Mouse (Mus musculus) myocyte (in vitro differentiated cells): ENCODE measurements around the gene En2.

Experiments
- MYOG ChIP-seq, 3 experiments: IDR thresholded peaks; one replicate each; pipeline ENCODE4 v1.6.1; 2011; ENCODE audit warnings: control low read depth in 2 of 3, low read depth in 2 of 3, mild to moderate bottlenecking in 2 of 3; ENCODE audit not compliant: insufficient read length in 2 of 3, control insufficient read depth in 1 of 3, insufficient read depth in 1 of 3
- POLR2A ChIP-seq: IDR thresholded peaks from one replicate; pipeline ENCODE4 v1.6.1; 2011; ENCODE audit warnings: low read depth, mild to moderate bottlenecking, control low read depth, moderate library complexity; ENCODE audit not compliant: insufficient read length

GRCm38 (mm10) chr5:28174876-28175569 is 9.5 kb downstream of the En2 start:
- no peak for TF ChIP-seq MYOG (IDR thresholded peaks at IDR 0.05; ENCODE audit: control insufficient read depth in 1 of 3, insufficient read depth in 1 of 3, insufficient read length in 2 of 3, low read depth in 2 of 3)
- no peak for TF ChIP-seq POLR2A
